Mouse (Mus musculus) ES-E14 (cell line): ENCODE results near the gene Tlr6. TPM values are rescaled to one million over a fixed set of nuclear protein-coding genes. Genes with fewer than 3 reads are reported as not detected.
A peak's percentile ranks its signal among the peaks of the same experiment; 100 is the strongest.

Experiments used
- DNase-seq: peaks from one replicate; pipeline ENCODE4 v3.0.0-alpha.2; 2013; ENCODE audit warnings: low read depth, low spot score
- H3K27ac ChIP-seq: 2 replicates; pipeline ENCODE4 v1.5.1; 2012; ENCODE audit warnings: low read depth, mild to moderate bottlenecking, low read length, moderate library complexity, mixed read lengths; ENCODE audit not compliant: poor library complexity, insufficient read depth, severe bottlenecking
- H3K36me3 ChIP-seq: 2 replicates; pipeline ENCODE4 v1.6.1; 2012; ENCODE audit warnings: mild to moderate bottlenecking, low read length, moderate library complexity, mixed read lengths; ENCODE audit not compliant: control insufficient read depth, poor library complexity, insufficient read depth, severe bottlenecking
- H3K4me1 ChIP-seq, 2 experiments: fragments of 150-350 bp in 1 of 2; sonication (generic) in 1 of 2; 2 replicates each; pipeline ENCODE4 v1.6.1; 2012; ENCODE audit warnings: low read length in 2 of 2, mild to moderate bottlenecking in 1 of 2, mixed read lengths in 1 of 2; ENCODE audit not compliant: control insufficient read depth in 2 of 2, insufficient read depth in 2 of 2, poor library complexity in 1 of 2
- H3K4me3 ChIP-seq, 2 experiments: fragments of 150-350 bp in 1 of 2; sonication (generic) in 1 of 2; 2 replicates each; pipeline ENCODE4 v1.5.1; 2012; ENCODE audit warnings: low read length in 2 of 2, low read depth in 1 of 2, mild to moderate bottlenecking in 1 of 2, mixed read lengths in 1 of 2; ENCODE audit not compliant: insufficient read depth in 1 of 2, poor library complexity in 1 of 2, severe bottlenecking in 1 of 2
- H3K9ac ChIP-seq: 2 replicates; pipeline ENCODE4 v1.6.1; 2012; ENCODE audit warnings: low read depth, mild to moderate bottlenecking, low read length, mixed read lengths; ENCODE audit not compliant: poor library complexity, insufficient read depth, severe bottlenecking
- H3K9me3 ChIP-seq: fragments of 150-350 bp; sonication (generic); 2 replicates; pipeline ENCODE4 v1.6.1; 2012; ENCODE audit warnings: low read depth, mild to moderate bottlenecking, low read length; ENCODE audit not compliant: control insufficient read depth, insufficient read depth
- CHD2 ChIP-seq: IDR thresholded peaks from 2 replicates; pipeline ENCODE4 v1.6.1; 2014; ENCODE audit warnings: mild to moderate bottlenecking, low read depth, low read length, inconsistent platforms
- HCFC1 ChIP-seq: IDR thresholded peaks from 2 replicates; pipeline ENCODE4 v1.6.1; 2012; ENCODE audit warnings: low read length, inconsistent platforms, borderline replicate concordance; ENCODE audit not compliant: insufficient read depth
- MAFK ChIP-seq: IDR thresholded peaks from 2 replicates; pipeline ENCODE4 v1.6.1; 2014; ENCODE audit warnings: mild to moderate bottlenecking, low read depth, low read length, inconsistent platforms; ENCODE audit not compliant: insufficient read depth
- ZC3H11A ChIP-seq: IDR thresholded peaks from 2 replicates; pipeline ENCODE4 v1.6.1; 2012; ENCODE audit warnings: low read depth, mild to moderate bottlenecking, inconsistent platforms, low read length, borderline replicate concordance
- ZNF384 ChIP-seq: IDR thresholded peaks from 2 replicates; pipeline ENCODE4 v1.6.1; 2012; ENCODE audit warnings: low read depth, low read length, inconsistent platforms
- in situ Hi-C, 2 experiments: fragments of 600-800 bp; cut with MboI; formaldehyde crosslinking; loops; one replicate each; pipeline ENCODE4 v1.15.1; 2025; ENCODE audit warnings: low sequenced_read_pairs in 2 of 2, inconsistent platforms in 1 of 2; ENCODE audit not compliant: unreplicated experiment in 2 of 2
- total RNA-seq: library from RNA; depleted of rRNA; stranded (reverse); fragments of 300-350 nt; gene quantifications from 2 replicates; pipeline ENCODE4 v1.2.3, GENCODE M21; 2012

The Tlr6 gene
- total RNA-seq, 1 experiment, result 0.13 TPM

- in situ Hi-C loops, result no loop called here
- Histone ChIP-seq H3K36me3 (no peaks in the 10 kb centered on the region), H3K4me1 (no peaks in the 10 kb centered on the region), H3K9ac (no peak overlapping the region), H3K4me3 (no peak overlapping the region), H3K27ac (no peak overlapping the region), H3K9me3 (no peaks in the 10 kb centered on the region)
- peak; percentile 19 for DNase-seq
- TF ChIP-seq ZNF384 (peak; percentile 63; the same call in 1 of the 2 replicates), MAFK (no peak), CHD2 (no peak), HCFC1 (no peak), ZC3H11A (peak; percentile 91)
Observed at GRCm38 (mm10) chr5:65002940-65003824, 43.3 kb upstream of the Tlr6 start.

GRCm38 (mm10) chr5:64995408-64995807 is 35.5 kb upstream of the Tlr6 start:
- in situ Hi-C loops, result no loop called here
- Histone ChIP-seq H3K27ac (no peak overlapping the region), H3K9me3 (no peaks in the 10 kb centered on the region), H3K4me3 (no peak overlapping the region), H3K4me1 (no peaks in the 10 kb centered on the region), H3K9ac (no peak overlapping the region), H3K36me3 (no peaks in the 10 kb centered on the region)
- DNase-seq, result no peak
- no peak for TF ChIP-seq HCFC1
- TF ChIP-seq MAFK, result no peak
- no peak for TF ChIP-seq ZNF384
- no peak for TF ChIP-seq ZC3H11A
- TF ChIP-seq CHD2, result no peak

- in situ Hi-C loops, result no loop called here
- Histone ChIP-seq H3K4me3 (no peak overlapping the region), H3K9ac (no peak overlapping the region), H3K36me3 (no peaks in the 10 kb centered on the region), H3K9me3 (no peaks in the 10 kb centered on the region), H3K27ac (no peak overlapping the region), H3K4me1 (no peaks in the 10 kb centered on the region)
- TF ChIP-seq MAFK (peak; percentile 27; the same call in 1 of the 2 replicates), ZC3H11A (no peak)
- DNase-seq, result no peak
Observed at GRCm38 (mm10) chr5:64992540-64992939, 32.6 kb upstream of the Tlr6 start.

DNA sequence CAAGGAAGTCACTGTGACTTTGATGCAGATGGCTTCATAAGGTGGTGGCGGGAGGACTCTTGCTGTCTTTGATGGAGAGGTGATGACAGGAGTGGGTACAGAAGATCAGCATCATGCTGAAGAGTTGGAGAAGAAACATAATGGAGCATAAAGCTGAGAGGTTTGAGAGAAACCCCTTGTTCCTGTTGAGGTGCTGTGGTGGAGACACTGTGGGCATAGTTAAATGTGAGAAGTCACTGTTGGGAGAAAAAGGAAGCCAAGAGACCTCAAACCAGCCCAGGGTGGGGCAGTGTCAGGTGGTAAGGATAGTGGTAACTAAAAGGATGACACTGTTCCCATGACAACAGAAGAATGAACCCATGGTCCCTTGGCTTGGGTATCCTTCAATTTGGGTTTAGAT is 30.0 kb upstream of the Tlr6 start:
- Histone ChIP-seq H3K27ac (no peak overlapping the region), H3K4me1 (no peaks in the 10 kb centered on the region), H3K9me3 (no peaks in the 10 kb centered on the region), H3K36me3 (no peaks in the 10 kb centered on the region), H3K4me3 (no peak overlapping the region), H3K9ac (no peak overlapping the region)
- in situ Hi-C loops, result no loop called here
- no peak for DNase-seq
- no peak for TF ChIP-seq MAFK
- no peak for TF ChIP-seq ZNF384
- TF ChIP-seq ZC3H11A, result no peak
- no peak for TF ChIP-seq HCFC1
- TF ChIP-seq CHD2, result no peak

DNA sequence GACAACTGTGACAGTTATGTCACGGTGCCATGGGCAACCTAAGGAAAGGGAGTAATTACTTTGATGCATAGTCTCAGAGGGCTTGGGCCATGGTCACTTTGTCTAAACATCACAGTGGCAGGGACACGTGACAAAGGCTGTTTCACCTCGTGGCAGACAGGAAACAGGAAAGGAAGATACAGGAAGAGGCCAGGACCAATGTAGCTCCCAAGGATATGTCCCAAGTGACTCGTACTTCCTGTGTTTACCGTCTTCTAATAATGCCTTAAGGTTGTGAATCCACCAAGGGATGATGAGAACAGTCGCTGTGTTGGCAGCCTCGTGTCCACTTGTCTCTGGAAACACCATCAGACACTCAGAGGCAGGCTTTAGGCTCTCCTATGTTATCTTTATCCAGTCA is 26.1 kb upstream of the Tlr6 start:
- Histone ChIP-seq H3K27ac (no peak overlapping the region), H3K4me1 (no peaks in the 10 kb centered on the region), H3K9ac (no peak overlapping the region), H3K36me3 (no peaks in the 10 kb centered on the region), H3K4me3 (no peak overlapping the region), H3K9me3 (no peaks in the 10 kb centered on the region)
- in situ Hi-C loops, result no loop called here
- TF ChIP-seq MAFK (no peak), ZC3H11A (no peak), ZNF384 (no peak), HCFC1 (no peak), CHD2 (no peak)
- no peak for DNase-seq
